Mouse (Mus musculus): ENCODE measurements at regions not wholly inside any gene's neighbourhood (a gene's known extent, or its start where the extent isn't known, plus 50 kb on each side); places are given as distances from the start of the nearest gene placed in this dataset.

GRCm38 (mm10) chr4:47724331-47725004 lies 250.0 kb downstream of the Sec61b start:
- ATAC-seq (ENCODE audit: insufficient read depth, low FRiP score, low TSS enrichment) (no peak), DNase-seq (ENCODE audit: low spot score) (no peak)
- Histone ChIP-seq H3K4me3 (ENCODE audit: low read depth, low read length) (no peak overlapping the region), H3K4me2 (ENCODE audit: low read depth) (no peak overlapping the region), H3K4me1 (ENCODE audit: control insufficient read depth, insufficient read depth, low read length) (peaks cover 6% of the 10 kb centered on the region; the same call in 1 of the 2 replicates), H3K9me3 (ENCODE audit: control insufficient read depth, low read length) (no peaks in the 10 kb centered on the region), H3K36me3 (ENCODE audit: control insufficient read depth, insufficient read depth, low read length) (no peaks in the 10 kb centered on the region), H3K27me3 (ENCODE audit: control insufficient read depth, insufficient read depth, low read length) (no peaks in the 10 kb centered on the region), H3K9ac (ENCODE audit: low read length) (no peak overlapping the region), H3K27ac (ENCODE audit: low read depth, low read length) (no peak overlapping the region)
- WGBS = 8% methylated on average over 8 of the region's 8 CpGs

GRCm38 (mm10) chr4:47725005-47725340 lies 250.5 kb downstream of the Sec61b start:
- DNase-seq (ENCODE audit: low spot score) = no peak
- WGBS = 7% methylated on average over 3 of the region's 3 CpGs
- no peaks in the 10 kb centered on the region for H3K36me3 ChIP-seq (ENCODE audit: control insufficient read depth, insufficient read depth, low read length)
- no peak overlapping the region for H3K4me3 ChIP-seq (ENCODE audit: low read depth, low read length)
- peaks cover 6% of the 10 kb centered on the region; the same call in 1 of the 2 replicates for H3K4me1 ChIP-seq (ENCODE audit: control insufficient read depth, insufficient read depth, low read length)
- H3K4me2 ChIP-seq (ENCODE audit: low read depth) = no peak overlapping the region
- H3K27ac ChIP-seq (ENCODE audit: low read depth, low read length) = no peak overlapping the region
- no peak overlapping the region for H3K9ac ChIP-seq (ENCODE audit: low read length)
- H3K9me3 ChIP-seq (ENCODE audit: control insufficient read depth, low read length) = no peaks in the 10 kb centered on the region
- no peak for ATAC-seq (ENCODE audit: insufficient read depth, low FRiP score, low TSS enrichment)
- H3K27me3 ChIP-seq (ENCODE audit: control insufficient read depth, insufficient read depth, low read length) = no peaks in the 10 kb centered on the region

DNA sequence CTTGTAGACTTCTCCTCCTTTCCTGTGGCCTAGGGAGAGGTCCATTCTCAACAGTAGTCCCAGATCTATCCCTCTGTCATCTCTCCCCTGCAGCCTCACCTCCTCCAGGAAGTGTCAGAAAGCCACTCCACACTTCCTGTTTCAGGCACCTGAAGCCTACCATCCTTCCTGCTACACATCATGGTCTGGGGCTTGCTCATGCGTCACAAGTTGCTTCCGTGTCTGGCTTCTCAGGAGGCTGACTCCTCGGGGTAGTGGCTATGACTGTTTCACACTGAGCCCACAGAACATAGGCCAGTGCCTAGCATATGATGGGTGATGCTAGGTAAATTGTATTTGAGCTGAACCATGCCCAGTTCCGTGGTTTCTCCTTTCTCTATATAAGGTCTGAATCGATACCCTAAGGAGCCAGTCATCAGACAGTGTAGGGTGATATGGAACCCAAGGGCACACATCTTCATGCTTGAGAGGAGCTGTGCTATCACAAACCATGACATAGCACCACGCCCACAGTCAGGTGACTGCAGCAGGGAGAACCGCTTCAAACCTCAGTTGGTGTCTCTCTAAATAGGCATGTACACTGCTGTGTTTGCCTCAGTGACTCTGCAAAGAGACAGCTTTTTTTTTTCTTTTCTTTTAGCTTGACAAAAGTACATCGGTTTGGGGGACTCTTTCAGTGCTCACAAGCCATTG lies 272.2 kb downstream of the Sec61b start:
- ATAC-seq (ENCODE audit: insufficient read depth, low FRiP score, low TSS enrichment) (no peak), DNase-seq (ENCODE audit: low spot score) (no peak)
- Histone ChIP-seq H3K4me1 (ENCODE audit: control insufficient read depth, insufficient read depth, low read length) (no peaks in the 10 kb centered on the region), H3K4me3 (ENCODE audit: low read depth, low read length) (no peak overlapping the region), H3K27me3 (ENCODE audit: control insufficient read depth, insufficient read depth, low read length) (no peaks in the 10 kb centered on the region), H3K4me2 (ENCODE audit: low read depth) (no peak overlapping the region), H3K27ac (ENCODE audit: low read depth, low read length) (no peak overlapping the region), H3K36me3 (ENCODE audit: control insufficient read depth, insufficient read depth, low read length) (no peaks in the 10 kb centered on the region), H3K9ac (ENCODE audit: low read length) (no peak overlapping the region), H3K9me3 (ENCODE audit: control insufficient read depth, low read length) (no peaks in the 10 kb centered on the region)
- WGBS = 87% methylated on average over 8 of the region's 8 CpGs

DNA sequence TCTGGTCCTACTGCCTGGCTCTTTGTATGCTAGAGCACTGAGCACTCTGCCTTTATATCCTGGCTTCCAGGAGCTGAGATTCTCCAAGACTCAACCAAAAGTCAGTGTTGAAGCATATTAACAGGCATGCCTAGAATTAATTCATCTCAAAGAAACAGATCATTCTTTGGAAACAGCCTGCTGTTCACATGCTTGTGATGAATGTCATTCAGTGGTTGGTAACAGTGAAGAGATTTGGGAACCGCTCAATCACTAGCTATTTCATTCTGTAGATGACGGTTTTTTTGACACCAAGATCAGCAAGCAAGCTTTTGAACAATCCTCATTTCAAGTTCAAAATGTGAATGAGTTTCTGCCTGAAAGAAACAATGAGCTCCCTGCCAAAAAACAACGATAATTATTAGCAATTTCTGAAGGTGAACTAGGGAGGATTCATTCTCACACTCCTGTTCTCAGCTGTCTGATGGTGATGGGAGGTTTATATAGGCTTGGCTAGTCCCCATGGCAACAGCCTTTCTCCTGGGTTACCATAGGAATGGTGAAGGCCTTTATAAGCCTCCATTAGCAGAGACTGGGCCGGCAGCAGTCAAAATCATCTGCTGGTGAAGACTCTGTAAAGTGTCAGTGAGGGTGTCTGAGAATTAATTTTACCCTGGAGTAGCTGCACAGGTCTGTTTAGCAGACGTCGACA lies 272.6 kb upstream of the Nr4a3 start:
- DNase-seq (ENCODE audit: low spot score) (peak; percentile 37), ATAC-seq (ENCODE audit: insufficient read depth, low FRiP score, low TSS enrichment) (no peak)
- Histone ChIP-seq H3K9me3 (ENCODE audit: control insufficient read depth, low read length) (no peaks in the 10 kb centered on the region), H3K4me2 (ENCODE audit: low read depth) (no peak overlapping the region), H3K9ac (ENCODE audit: low read length) (no peak overlapping the region), H3K27me3 (ENCODE audit: control insufficient read depth, insufficient read depth, low read length) (no peaks in the 10 kb centered on the region), H3K4me3 (ENCODE audit: low read depth, low read length) (no peak overlapping the region), H3K27ac (ENCODE audit: low read depth, low read length) (no peak overlapping the region), H3K4me1 (ENCODE audit: control insufficient read depth, insufficient read depth, low read length) (no peaks in the 10 kb centered on the region), H3K36me3 (ENCODE audit: control insufficient read depth, insufficient read depth, low read length) (no peaks in the 10 kb centered on the region)
- WGBS = 70% methylated on average over 6 of the region's 6 CpGs

DNA sequence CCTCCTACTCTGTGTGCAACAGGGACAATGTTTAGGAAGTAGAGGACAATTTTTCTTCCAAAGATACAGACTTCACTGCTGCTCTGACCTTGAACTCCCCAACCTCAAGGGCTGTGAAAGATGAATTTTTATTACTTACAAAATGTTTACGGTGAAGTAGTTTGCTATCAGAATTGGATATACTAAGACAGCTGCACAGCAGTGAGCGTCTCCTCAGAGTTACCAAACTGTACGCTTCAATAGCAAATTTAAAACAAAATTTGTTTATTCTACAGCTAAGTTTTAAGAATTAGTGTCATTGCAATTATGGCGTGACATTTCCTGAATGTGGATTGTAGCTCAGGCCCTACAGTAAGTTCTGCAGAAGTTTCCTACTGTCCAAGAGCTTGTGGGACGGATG lies 270.3 kb upstream of the Nr4a3 start:
- H3K4me2 ChIP-seq (ENCODE audit: low read depth) = no peak overlapping the region
- no peaks in the 10 kb centered on the region for H3K9me3 ChIP-seq (ENCODE audit: control insufficient read depth, low read length)
- H3K9ac ChIP-seq (ENCODE audit: low read length) = no peak overlapping the region
- ATAC-seq (ENCODE audit: insufficient read depth, low FRiP score, low TSS enrichment) (no peak), DNase-seq (ENCODE audit: low spot score) (no peak)
- no peaks in the 10 kb centered on the region for H3K36me3 ChIP-seq (ENCODE audit: control insufficient read depth, insufficient read depth, low read length)
- H3K4me3 ChIP-seq (ENCODE audit: low read depth, low read length) = no peak overlapping the region
- no peaks in the 10 kb centered on the region for H3K27me3 ChIP-seq (ENCODE audit: control insufficient read depth, insufficient read depth, low read length)
- no peaks in the 10 kb centered on the region for H3K4me1 ChIP-seq (ENCODE audit: control insufficient read depth, insufficient read depth, low read length)
- H3K27ac ChIP-seq (ENCODE audit: low read depth, low read length) = no peak overlapping the region
- 87% methylated on average over 5 of the region's 5 CpGs for WGBS

GRCm38 (mm10) chr4:47781039-47781438 lies 263.9 kb upstream of the Nr4a3 start:
- Histone ChIP-seq H3K27ac (ENCODE audit: low read depth, low read length) (no peak overlapping the region), H3K4me1 (ENCODE audit: control insufficient read depth, insufficient read depth, low read length) (no peaks in the 10 kb centered on the region), H3K4me3 (ENCODE audit: low read depth, low read length) (no peak overlapping the region), H3K4me2 (ENCODE audit: low read depth) (no peak overlapping the region), H3K9me3 (ENCODE audit: control insufficient read depth, low read length) (no peaks in the 10 kb centered on the region), H3K27me3 (ENCODE audit: control insufficient read depth, insufficient read depth, low read length) (no peaks in the 10 kb centered on the region), H3K9ac (ENCODE audit: low read length) (no peak overlapping the region), H3K36me3 (ENCODE audit: control insufficient read depth, insufficient read depth, low read length) (no peaks in the 10 kb centered on the region)
- no peak for DNase-seq (ENCODE audit: low spot score)
- no peak for ATAC-seq (ENCODE audit: insufficient read depth, low FRiP score, low TSS enrichment)
- WGBS = 90% methylated on average over 4 of the region's 4 CpGs

DNA sequence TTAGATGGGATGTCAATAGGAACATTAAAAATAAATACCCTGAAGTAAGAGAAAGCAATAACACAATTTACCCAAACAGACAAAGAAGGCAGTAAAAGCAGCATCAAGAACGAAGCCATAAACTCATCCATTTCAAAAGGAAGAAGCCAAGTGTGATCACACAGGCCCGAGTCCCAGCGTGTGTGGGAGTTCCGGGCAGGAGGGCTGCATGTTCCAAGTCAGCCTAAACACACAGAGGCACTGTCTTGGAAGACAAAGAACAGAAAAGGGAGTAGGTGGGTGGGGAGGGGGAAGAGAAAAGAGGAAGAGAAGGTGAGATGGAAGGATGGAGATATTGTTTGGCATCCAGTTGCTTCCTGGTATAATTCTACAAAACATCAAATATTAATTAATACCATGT lies 248.0 kb upstream of the Nr4a3 start:
- Histone ChIP-seq H3K9me3 (ENCODE audit: control insufficient read depth, low read length) (no peaks in the 10 kb centered on the region), H3K4me3 (ENCODE audit: low read depth, low read length) (no peak overlapping the region), H3K36me3 (ENCODE audit: control insufficient read depth, insufficient read depth, low read length) (no peaks in the 10 kb centered on the region), H3K27me3 (ENCODE audit: control insufficient read depth, insufficient read depth, low read length) (no peaks in the 10 kb centered on the region), H3K4me1 (ENCODE audit: control insufficient read depth, insufficient read depth, low read length) (no peaks in the 10 kb centered on the region), H3K9ac (ENCODE audit: low read length) (no peak overlapping the region), H3K4me2 (ENCODE audit: low read depth) (no peak overlapping the region), H3K27ac (ENCODE audit: low read depth, low read length) (no peak overlapping the region)
- no peak for DNase-seq (ENCODE audit: low spot score)
- ATAC-seq (ENCODE audit: insufficient read depth, low FRiP score, low TSS enrichment) = no peak
- WGBS = 43% methylated on average over 4 of the region's 4 CpGs

GRCm38 (mm10) chr4:47799165-47799564 lies 245.8 kb upstream of the Nr4a3 start:
- Histone ChIP-seq H3K9ac (ENCODE audit: low read length) (no peak overlapping the region), H3K4me2 (ENCODE audit: low read depth) (no peak overlapping the region), H3K4me1 (ENCODE audit: control insufficient read depth, insufficient read depth, low read length) (no peaks in the 10 kb centered on the region), H3K4me3 (ENCODE audit: low read depth, low read length) (no peak overlapping the region), H3K27ac (ENCODE audit: low read depth, low read length) (no peak overlapping the region), H3K9me3 (ENCODE audit: control insufficient read depth, low read length) (no peaks in the 10 kb centered on the region), H3K27me3 (ENCODE audit: control insufficient read depth, insufficient read depth, low read length) (no peaks in the 10 kb centered on the region), H3K36me3 (ENCODE audit: control insufficient read depth, insufficient read depth, low read length) (no peaks in the 10 kb centered on the region)
- ATAC-seq (ENCODE audit: insufficient read depth, low FRiP score, low TSS enrichment) (no peak), DNase-seq (ENCODE audit: low spot score) (no peak)
- 97% methylated on average over 5 of the region's 5 CpGs for WGBS

- WGBS = 76% methylated on average over 3 of the region's 3 CpGs
- no peak for DNase-seq (ENCODE audit: low spot score)
- Histone ChIP-seq H3K36me3 (ENCODE audit: control insufficient read depth, insufficient read depth, low read length) (no peaks in the 10 kb centered on the region), H3K27ac (ENCODE audit: low read depth, low read length) (no peak overlapping the region), H3K27me3 (ENCODE audit: control insufficient read depth, insufficient read depth, low read length) (no peaks in the 10 kb centered on the region), H3K4me3 (ENCODE audit: low read depth, low read length) (no peak overlapping the region), H3K9ac (ENCODE audit: low read length) (no peak overlapping the region), H3K4me2 (ENCODE audit: low read depth) (no peak overlapping the region), H3K4me1 (ENCODE audit: control insufficient read depth, insufficient read depth, low read length) (no peaks in the 10 kb centered on the region), H3K9me3 (ENCODE audit: control insufficient read depth, low read length) (no peaks in the 10 kb centered on the region)
- no peak for ATAC-seq (ENCODE audit: insufficient read depth, low FRiP score, low TSS enrichment)
Measured at GRCm38 (mm10) chr4:47803111-47803510, 241.8 kb upstream of the Nr4a3 start.
